Mouse (Mus musculus) gastrocnemius, postnatal 25 days (tissue): ENCODE results near the gene Hif3a. TPM values are rescaled to one million over a fixed set of nuclear protein-coding genes. Genes with fewer than 3 reads are reported as not detected.
"Not testable (repeated sequence)": the region's sequence is repeated elsewhere in the genome, so short reads cannot be mapped to it uniquely, and the experiment has no call there.

Source experiments
- DNase-seq: peaks from one replicate; pipeline ENCODE4 v3.0.0; 2022
- long read RNA-seq, 2 experiments: library from polyadenylated mRNA; stranded (forward); transcript quantifications; one replicate each; pipeline ENCODE4 v2.0.0; 2021
- total RNA-seq, 2 experiments: library from RNA; stranded (reverse); gene quantifications; 1 replicate in 1 of 2; 2 replicates in 1 of 2; pipeline ENCODE4 v1.2.3; 2021

Hif3a gene
- total RNA-seq, result 1 to 10 TPM in 1 of 2 experiments, under 1 TPM in 1; 0.97 to 1.3 TPM
- long read RNA-seq, experiment 1, result 0 reads
- long read RNA-seq, experiment 2, result 0 reads

DNA sequence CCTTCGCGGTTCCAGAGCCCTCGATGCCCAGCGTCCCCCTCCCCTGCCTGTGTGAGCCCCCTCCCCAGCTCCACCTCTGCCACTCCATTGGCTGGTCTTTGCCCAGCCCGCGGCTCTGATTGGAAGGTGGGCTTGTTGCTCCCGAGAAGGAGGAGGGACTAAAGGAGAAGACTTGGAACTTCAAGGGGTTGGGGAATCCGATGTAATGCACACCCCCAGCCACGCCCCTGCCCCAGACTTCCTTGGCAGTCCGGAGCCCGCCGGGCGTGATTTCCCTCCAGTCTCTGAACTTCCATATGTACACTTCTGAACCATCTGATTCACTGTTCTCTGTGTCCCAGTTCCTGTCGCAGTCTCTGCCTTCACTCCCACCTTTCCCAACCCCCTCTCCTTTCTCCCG is at the start of gene Hif3a:
TSS of gene Hif3a (minus strand) at position 39 of the 400 bp plus-strand sequence.
- DNase-seq, result peak; percentile 69

DNA sequence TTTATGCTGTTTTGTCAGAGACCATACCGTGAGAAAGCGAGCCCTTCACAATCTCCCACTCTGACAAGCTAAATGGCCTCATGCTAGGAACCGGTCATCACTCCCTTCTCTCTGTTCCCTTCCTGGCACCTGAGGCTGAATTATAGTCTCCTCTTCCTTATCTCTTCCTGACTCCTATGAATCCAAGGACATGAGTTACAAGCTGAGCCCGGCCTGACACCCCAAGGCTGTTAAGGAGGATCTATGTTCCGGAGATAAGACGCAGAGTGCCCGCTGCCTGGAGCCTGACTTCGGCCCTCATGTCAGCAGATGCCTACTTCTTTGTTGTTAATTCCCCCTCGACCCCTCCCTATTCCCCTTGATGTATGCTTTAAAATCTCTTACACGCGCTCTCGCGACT is 39.4 kb upstream of the Hif3a start:
- not testable (repeated sequence) for DNase-seq

- no peak for DNase-seq
Measured at GRCm38 (mm10) chr7:17091280-17091679, 29.1 kb upstream of the Hif3a start.

DNA sequence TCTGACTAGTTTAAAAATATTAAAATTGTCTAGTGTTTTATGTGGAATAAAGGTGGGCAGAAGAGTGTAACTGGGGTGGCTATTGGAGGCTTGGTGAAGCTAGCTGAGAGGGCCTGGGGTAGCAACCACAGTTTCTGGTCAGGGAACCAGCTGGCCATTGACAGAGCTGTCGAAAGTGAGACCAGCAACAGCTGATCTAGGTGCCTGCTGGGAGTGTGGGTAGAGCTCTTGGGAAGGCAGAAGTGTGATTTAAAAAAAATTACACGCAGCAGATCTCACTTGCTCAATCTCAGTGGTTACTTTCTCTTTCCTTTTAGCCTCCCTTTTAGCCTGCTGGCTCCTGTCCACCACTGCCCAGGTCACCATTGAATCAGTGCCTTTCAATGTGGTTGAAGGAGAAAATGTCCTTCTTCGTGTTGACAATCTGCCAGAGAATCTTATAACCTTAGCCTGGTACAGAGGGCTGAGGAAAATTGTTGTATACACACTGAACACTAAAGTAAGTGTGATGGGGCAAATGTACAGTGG is 27.9 kb upstream of the Hif3a start:
- no peak for DNase-seq

DNA sequence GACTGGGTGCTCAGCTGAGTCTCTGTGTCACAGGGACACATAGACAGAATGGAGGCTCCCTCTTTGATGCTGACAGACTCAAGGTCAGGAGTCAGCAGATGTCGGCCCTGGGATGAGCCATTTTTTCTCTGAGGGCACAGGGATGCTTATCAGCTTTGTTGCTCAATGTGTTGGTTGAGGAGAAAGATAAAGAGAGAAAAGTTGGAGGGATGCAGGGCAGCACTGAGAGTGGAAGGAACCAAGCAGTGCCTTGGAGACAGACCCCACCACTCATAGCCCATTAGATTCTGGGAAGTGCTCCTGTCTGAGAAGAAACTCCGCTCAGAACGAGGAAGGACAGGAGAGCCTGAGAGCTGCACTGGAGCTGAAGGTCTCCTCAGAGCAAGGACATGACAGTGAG is 25.5 kb upstream of the Hif3a start:
- no peak for DNase-seq

DNA sequence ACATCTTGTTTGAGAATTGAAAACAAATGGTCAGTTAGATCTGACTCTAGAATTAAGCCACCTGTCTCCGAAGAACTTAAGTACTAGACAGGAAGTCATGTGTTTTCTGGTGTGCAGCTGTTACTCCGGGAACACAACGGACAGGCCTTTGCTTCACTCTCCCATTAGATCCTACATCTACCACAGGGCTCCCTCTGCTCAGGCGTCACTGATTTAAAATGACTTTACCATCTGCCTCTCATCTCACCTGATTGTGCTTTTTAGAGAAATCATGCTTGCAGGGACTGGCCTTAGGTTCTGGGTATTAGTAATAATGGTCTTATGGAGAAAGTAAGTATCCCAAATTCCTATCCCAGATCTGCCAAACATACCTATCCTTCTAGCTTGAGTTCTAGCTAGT is 20.5 kb upstream of the Hif3a start:
- DNase-seq, result no peak

DNA sequence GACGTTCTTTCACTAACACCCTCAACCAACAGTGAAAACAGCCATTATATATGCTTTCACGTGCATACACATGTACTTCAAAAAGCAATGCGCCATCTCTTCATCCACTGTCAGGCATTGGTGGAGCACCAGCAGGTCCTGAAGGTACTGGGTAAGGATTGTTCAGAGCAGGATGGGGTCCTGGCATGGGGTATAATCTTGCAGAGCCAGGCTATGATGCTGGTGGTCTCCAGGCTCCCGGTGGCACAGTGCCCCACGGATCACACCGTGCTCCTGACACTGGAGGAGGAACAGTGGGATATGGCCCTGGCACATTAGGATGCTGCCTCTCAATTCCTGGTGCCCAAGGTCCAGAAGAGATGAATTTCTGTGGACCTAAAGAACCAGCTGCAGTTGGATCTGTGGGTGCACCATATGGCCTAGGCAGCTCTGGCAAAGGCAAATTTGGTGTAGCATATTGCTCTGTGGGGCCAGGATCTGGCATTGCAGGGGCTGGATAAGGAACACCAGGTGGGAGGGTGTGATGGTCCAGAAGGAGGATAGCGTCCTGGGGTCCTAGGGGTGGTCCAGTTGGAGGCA is 15.9 kb upstream of the Hif3a start:
- no peak for DNase-seq

DNA sequence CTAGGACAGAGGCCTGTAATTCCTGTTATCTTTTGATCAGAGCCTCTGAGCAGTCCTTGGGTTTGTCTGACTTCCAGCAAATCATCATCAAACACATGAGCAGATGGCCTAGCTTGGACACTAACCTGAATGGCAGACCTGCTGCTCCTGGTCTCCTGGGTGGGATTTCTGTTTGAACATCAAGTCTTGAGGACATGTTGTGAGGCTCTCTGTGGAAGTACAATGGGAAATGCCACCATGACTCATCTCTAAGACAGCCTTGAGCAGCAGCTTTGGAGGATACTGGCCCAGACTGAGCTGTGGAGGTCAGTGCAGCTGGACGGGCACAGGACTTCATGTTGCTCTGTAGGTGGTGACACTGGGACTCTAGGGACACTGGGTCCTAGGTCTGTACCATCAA is 14.3 kb upstream of the Hif3a start:
- DNase-seq, result no peak

DNA sequence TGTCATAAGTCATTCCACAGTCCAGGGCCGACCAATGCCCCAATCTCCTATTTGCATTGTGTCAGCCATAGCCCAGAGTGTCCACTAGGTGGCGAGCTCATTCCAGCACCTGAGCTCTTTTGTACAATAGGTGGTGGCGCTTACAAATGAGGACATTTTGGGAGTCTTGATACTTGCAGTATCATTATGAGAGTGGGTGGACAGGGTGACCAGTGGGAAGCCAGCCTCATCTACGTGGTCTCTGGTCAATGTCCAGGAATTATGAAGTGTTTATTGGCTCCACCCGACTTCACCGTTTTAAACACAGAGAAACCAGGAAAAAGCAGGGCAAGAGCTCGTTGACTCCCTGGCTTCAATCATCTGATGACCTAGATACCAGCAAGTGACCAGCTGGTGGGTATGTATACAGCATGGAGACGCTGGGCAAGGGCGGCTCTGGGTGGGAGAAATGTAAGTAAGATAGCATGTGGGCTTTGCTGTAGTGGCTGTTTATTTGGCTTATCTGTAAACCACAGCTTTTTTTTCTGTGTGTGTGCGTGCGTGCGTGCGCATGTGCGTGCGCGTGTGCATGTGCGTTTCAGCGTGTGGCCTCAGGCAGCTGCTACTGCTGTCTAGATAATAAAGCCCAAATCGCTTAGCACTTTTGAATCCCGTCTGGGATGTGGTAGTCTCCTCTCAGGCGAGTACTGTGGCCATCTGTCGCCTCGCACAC is 11.8 kb upstream of the Hif3a start, which contains the start of gene Psg16:
TSS of gene Psg16 (plus strand) at position 137 of the 712 bp plus-strand sequence.
- DNase-seq, result no peak

- DNase-seq, result no peak
Measured at GRCm38 (mm10) chr7:17073513-17073903, 11.3 kb upstream of the Hif3a start.

DNA sequence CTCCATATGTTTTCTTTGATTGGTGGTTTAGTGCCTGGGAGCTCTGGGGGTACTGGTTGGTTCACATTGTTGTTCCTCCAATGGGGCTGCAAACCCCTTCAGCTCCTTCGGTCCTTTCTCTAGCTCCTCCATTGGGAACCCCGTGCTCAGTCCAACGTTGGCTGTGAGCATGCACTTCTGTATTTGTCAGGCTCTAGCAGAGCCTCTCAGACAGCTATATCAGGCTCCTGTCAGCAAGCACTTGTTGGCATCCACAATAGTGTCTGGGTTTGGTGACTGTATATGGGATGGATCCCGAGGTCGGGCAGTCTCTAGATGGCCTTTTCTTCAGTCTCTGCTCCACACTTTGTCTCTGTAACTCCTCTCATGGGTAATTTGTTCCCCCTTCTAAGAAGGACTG is 5.4 kb upstream of the Hif3a start:
- DNase-seq, result not testable (repeated sequence)

DNA sequence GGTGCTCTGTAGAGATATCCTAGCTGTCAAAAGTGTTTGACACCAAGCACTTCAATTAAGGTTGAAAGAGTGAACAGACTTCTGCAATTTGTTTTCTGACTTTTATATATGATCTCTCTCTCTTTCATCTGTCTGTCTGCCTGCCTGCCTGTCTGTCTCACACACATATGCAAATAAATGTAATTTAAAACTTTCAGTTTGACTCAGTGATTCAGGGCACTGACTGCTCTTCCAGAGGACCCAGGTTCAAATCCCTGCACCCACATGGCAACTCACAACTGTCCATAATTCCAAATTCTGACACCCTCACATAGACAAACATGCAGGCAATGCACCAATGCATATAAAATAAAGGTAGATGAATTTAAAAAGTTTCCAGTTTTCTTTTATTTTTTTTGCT is 4.8 kb upstream of the Hif3a start:
- no peak for DNase-seq

DNA sequence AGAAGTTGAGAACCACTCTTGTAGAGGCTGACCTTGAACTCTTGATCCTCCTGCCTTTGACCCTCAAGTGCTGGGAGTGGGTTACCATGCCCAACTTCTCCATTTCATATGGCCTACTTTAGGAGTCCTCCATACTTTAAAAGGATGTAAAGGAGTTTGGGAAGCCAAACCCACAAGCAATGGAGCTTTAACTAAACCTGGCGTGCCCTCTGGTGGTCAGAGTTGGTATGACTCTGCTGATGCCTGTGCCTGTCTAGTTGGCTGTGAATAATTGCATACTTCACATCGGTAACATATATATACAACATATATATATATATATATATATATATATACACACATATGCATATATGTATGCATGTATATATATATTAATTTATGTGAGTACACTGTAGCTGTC is 4.2 kb upstream of the Hif3a start:
- peak; percentile 51 for DNase-seq

DNA sequence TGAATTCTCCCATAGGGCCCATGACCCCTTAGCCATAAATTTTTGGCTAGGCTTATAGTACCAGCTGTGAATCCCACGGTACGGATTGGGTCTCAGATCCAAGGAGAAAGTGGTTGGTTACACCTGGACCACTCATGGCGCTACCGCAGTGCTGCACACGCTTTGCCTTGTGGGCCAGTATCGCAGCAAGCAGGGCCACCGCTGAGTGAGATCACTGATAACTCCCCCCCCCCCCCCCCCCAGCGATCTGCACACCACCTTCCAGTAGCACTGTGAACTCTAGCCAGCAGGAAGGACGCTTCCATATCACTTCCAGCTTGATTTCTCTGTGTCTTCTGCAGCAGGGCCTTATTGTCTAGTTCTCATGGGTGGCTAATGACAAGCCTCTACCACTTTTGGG is 3.4 kb upstream of the Hif3a start:
- DNase-seq, result no peak

DNA sequence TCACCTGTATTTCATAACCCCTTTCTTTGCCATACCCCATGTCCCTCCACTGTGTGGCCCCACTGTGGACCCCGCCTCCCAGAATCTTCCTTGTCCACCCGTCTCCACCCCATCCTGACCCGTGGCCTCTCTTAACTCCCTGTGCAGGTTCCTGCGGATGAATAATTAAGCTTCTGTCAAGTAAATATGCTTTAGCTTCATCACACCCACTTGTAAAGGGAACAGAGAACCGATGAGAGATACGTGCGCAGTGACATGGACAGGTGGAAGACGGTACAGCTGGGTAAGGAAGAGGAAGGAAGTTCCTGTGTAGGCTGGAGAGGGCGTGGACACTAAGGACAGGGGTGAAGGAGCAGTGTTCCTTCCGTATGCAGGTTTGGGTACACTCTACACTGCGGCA is 618 bp upstream of the Hif3a start:
- no peak for DNase-seq

GRCm38 (mm10) chr7:17060782-17061605 is 1.2 kb downstream of the Hif3a start:
- DNase-seq, result peak; percentile 71

DNA sequence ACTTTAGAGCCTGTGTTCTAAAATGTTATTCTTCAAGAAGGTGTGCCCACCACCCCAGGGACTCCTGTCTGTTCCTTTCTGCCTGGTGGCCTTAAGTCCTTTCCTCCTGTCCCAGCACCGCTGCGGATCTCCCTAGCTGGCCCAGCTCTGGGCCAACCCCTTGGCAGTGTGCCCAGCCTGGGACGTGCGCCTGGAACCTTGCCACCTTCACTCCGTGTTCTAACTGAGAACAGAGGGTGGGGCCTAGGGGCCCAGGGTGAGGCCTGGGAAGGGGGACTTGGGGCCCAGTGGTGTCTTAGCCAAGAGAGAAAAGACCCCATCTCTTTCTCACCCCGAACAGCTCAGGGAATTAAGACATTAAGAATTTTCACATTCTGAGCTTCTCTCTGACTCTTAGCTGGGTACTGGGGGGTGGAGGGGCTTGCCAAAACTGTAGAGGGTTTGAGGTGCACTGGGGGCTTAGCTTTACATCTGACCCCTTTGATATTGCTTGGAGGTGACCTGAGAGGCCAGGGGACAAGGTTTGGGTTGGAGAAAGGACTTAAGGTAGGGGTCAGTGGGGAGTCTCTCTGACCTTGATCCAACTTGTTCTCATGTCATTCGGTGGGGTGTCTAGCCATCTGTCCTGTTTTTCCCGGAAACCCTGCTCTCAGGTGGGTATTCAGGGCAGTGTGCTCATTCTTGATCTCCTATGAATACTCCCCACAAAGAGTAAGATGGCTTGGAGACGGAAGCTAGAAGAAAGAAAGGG is 2.0 kb downstream of the Hif3a start:
- DNase-seq, result peak; percentile 95

DNA sequence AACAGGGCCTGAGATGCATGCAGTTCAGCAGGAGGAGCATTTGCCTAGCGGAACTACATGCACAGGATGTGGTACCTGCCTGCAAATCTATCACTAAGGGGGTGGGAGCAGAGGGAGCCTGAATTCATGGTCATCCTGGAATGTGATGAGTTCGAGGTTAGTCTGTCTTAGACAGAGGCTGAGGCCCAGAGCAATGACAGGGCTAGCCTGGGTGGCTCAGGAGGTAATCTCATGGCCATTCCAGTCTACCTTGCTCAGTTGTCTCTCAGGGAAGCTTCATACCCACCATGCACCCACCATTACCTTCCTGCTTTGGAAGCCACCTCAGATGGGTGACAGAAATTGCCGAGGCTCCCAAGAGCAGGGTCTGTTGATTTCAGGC is 2.8 kb downstream of the Hif3a start:
- no peak for DNase-seq

DNA sequence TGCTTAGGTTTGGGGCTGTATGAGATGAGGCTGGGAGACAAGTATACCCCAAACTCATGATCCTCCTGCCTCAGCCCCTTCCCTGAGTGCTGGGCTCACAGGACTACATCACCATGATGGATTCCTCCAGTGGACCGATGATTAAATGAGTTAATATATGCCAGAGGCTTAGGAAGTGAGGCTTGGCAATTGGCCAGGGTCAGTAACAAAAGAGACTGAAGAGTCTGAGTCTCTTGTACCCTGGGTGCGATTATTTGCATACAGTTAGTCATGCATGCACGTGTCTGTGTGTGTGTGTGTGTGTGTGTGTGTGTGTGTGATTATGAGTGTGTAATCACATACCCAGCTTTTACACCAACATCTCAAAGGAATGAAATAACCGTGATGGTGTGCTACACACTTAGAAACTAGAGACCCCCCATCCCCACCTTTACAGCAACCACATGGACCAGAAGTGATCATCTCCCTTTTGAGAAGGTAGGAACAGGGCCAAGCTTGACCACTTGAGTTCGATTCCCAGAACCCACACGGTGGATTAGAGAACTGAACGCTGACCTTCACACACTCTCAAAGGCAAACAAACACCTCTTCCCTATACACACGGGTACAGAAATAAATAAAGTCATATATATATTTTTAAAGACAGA is 3.3 kb downstream of the Hif3a start:
- DNase-seq, result peak; percentile 36

DNA sequence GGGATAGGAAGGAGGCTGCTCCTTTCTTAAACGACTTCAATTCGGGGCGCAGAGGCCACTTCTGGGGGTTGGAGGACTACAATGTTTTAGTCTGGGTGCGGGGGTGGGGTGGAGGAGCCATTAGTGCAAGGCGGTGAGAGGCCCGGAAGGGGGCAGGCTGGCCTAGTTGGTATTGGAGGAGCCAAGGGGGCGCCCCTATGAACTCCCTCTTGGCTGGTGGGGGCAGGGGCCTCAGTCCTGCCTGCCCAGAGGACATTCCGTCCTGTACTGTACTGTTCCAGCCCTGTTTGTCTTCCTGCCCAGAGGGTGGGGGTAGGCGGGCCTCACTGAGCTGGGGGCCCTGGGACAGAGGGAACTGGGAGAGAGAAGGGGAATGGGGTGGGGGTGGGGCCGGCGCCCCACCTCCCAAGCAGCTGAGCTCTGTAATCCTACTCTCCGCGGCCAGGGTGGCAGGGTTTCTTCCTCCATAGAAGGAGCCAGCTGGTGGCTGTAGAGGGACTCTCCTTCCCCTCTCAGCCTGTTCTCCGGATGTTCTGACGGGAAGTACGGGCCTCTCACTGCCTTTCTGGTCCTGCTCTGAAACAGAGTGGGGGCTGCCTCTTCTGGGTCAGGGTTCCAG is 4.0 kb downstream of the Hif3a start:
- DNase-seq, result peak; percentile 97
